Mouse (Mus musculus): ENCODE measurements around the gene Tbxa2r.

The Tbxa2r gene

GRCm38 (mm10) chr10:81328386-81328785 lies at the start of gene Tbxa2r:
Gene Tbxa2r (plus strand): TSS chr10:81328731.
- no peak for DNase-seq (ENCODE audit: low read depth, low spot score)

GRCm38 (mm10) chr10:81279496-81279895 lies 49.0 kb upstream of the Tbxa2r start:
- DNase-seq (ENCODE audit: low read depth, low spot score): no peak

GRCm38 (mm10) chr10:81284189-81284588 lies 44.3 kb upstream of the Tbxa2r start:
- DNase-seq (ENCODE audit: low read depth, low spot score): no peak

- no peak for DNase-seq (ENCODE audit: low read depth, low spot score)
Observed at GRCm38 (mm10) chr10:81284719-81285118, 43.8 kb upstream of the Tbxa2r start.

GRCm38 (mm10) chr10:81285694-81286450 lies 42.7 kb upstream of the Tbxa2r start:
- no peak for DNase-seq (ENCODE audit: low read depth, low spot score)

GRCm38 (mm10) chr10:81286586-81286985 lies 41.9 kb upstream of the Tbxa2r start:
- no peak for DNase-seq (ENCODE audit: low read depth, low spot score)

GRCm38 (mm10) chr10:81287513-81288157 lies 40.9 kb upstream of the Tbxa2r start:
- no peak for DNase-seq (ENCODE audit: low read depth, low spot score)

- no peak for DNase-seq (ENCODE audit: low read depth, low spot score)
Observed at GRCm38 (mm10) chr10:81288601-81289000, 39.9 kb upstream of the Tbxa2r start.

GRCm38 (mm10) chr10:81289278-81289677 lies 39.3 kb upstream of the Tbxa2r start:
- DNase-seq (ENCODE audit: low read depth, low spot score): no peak

GRCm38 (mm10) chr10:81289811-81290210 lies 38.7 kb upstream of the Tbxa2r start:
- no peak for DNase-seq (ENCODE audit: low read depth, low spot score)

GRCm38 (mm10) chr10:81290698-81291460 lies 37.7 kb upstream of the Tbxa2r start:
- DNase-seq (ENCODE audit: low read depth, low spot score): no peak

- no peak for DNase-seq (ENCODE audit: low read depth, low spot score)
Observed at GRCm38 (mm10) chr10:81291511-81292104, 36.9 kb upstream of the Tbxa2r start, which contains the start of gene Tjp3. Gene Tjp3 (minus strand): TSS chr10:81291581.

GRCm38 (mm10) chr10:81292554-81293333 lies 35.8 kb upstream of the Tbxa2r start, which contains the start of gene Pip5k1c:
Gene Pip5k1c (plus strand): TSS chr10:81292963.
- peak; percentile 100 for DNase-seq (ENCODE audit: low read depth, low spot score)

GRCm38 (mm10) chr10:81293334-81294030 lies 35.0 kb upstream of the Tbxa2r start:
- DNase-seq (ENCODE audit: low read depth, low spot score): no peak

- DNase-seq (ENCODE audit: low read depth, low spot score): no peak
Observed at GRCm38 (mm10) chr10:81294442-81294841, 34.1 kb upstream of the Tbxa2r start.

GRCm38 (mm10) chr10:81295185-81295584 lies 33.3 kb upstream of the Tbxa2r start:
- no peak for DNase-seq (ENCODE audit: low read depth, low spot score)

- DNase-seq (ENCODE audit: low read depth, low spot score): no peak
Observed at GRCm38 (mm10) chr10:81297246-81297645, 31.3 kb upstream of the Tbxa2r start.

- DNase-seq (ENCODE audit: low read depth, low spot score): no peak
Observed at GRCm38 (mm10) chr10:81297845-81298244, 30.7 kb upstream of the Tbxa2r start.

GRCm38 (mm10) chr10:81298369-81299100 lies 30.0 kb upstream of the Tbxa2r start:
- DNase-seq (ENCODE audit: low read depth, low spot score): no peak
